ENCODE assay signal across 12 mouse cellular contexts in the genomic region with DNA sequence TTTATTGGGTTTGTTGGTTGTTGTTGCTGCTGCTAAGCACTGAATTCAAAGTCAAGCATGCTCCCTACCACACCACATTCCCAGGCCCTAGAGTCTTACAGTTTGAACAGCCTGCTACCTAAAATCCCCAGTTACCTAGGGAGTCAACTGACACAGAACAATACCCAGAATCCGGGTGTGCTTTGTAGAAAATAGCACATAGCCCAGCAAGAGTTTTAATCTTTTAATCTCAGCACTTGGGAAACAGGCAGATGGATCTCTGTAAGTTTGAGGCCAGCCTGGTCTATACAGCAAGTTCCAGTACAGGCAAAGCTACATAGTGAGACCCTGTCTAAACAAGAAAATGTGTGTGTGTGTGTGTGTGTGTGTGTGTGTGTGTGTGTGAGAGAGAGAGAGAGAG. TPM values are rescaled to one million over a fixed set of nuclear protein-coding genes. Genes with fewer than 3 reads are reported as not detected.
DNase-seq lines count a peak whose midpoint lies in the region; ATAC-seq and TF ChIP-seq lines count a peak whose summit lies in the region.
"Had no signal": no experiment of that assay in that cellular context is flagged by ENCODE, and none has a peak within 500 bp of the region (broad histone marks: within the 10 kb centered on the region; RNA-seq: fewer than 3 reads in every experiment).

No protein-coding gene starts in this region.

- peak in 1 of 2 experiments; percentile 5 for DNase-seq in layer of hippocampus, adult 2 months (ENCODE audit: low spot score in 2 of 2)
- DNase-seq in layer of hippocampus, postnatal 25 days (ENCODE audit: extremely low spot score in 1 of 2, low spot score in 1 of 2), result no peak
- DNase-seq in thymus, adult 18-20 months, result no peak
- DNase-seq in kidney, postnatal 36 days, result no peak
- DNase-seq: adrenal gland, adult 2 months; gastrocnemius, postnatal 36 days; lung, postnatal 36 days; right cerebral cortex, adult 18-20 months had no signal

- peaks cover 80% of the 10 kb centered on the region for H3K4me1 ChIP-seq in erythroblast, embryonic 14.5 days (ENCODE audit: control insufficient read depth)
- H3K4me1 ChIP-seq in embryonic facial prominence, embryonic 13.5 days, result peaks cover 40% of the 10 kb centered on the region
- peaks cover 69% of the 10 kb centered on the region for H3K4me1 ChIP-seq in liver, embryonic 16.5 days (ENCODE audit: control insufficient read depth, low read depth, low read length)

- no peak overlapping the region for H3K9ac ChIP-seq in embryonic facial prominence, embryonic 13.5 days
- peak overlapping the region; percentile 93 for H3K9ac ChIP-seq in liver, embryonic 16.5 days (ENCODE audit: low read depth, low read length)

- H3K36me3 ChIP-seq in erythroblast, embryonic 14.5 days (ENCODE audit: control insufficient read depth), result peaks cover 45% of the 10 kb centered on the region
- 0 out of 2 replicates have a peak, but pooled peaks cover 5% of the 10 kb centered on the region for H3K36me3 ChIP-seq in embryonic facial prominence, embryonic 13.5 days
- H3K36me3 ChIP-seq in liver, embryonic 16.5 days (ENCODE audit: control insufficient read depth, insufficient read depth), result peaks cover 4% of the 10 kb centered on the region; the same call in 1 of the 2 replicates

- peak overlapping the region; percentile 61; the same call in 1 of the 2 replicates for H3K4me2 ChIP-seq in embryonic facial prominence, embryonic 13.5 days
- peak overlapping the region; percentile 69 for H3K4me2 ChIP-seq in liver, embryonic 16.5 days (ENCODE audit: low read depth, low read length)

- H3K9me3 ChIP-seq in erythroblast, embryonic 14.5 days (ENCODE audit: control insufficient read depth, low read length), result no peaks in the 10 kb centered on the region
- no peaks in the 10 kb centered on the region for H3K9me3 ChIP-seq in embryonic facial prominence, embryonic 13.5 days
- no peaks in the 10 kb centered on the region for H3K9me3 ChIP-seq in liver, embryonic 16.5 days (replicated peaks; ENCODE audit: control insufficient read depth, low read length)

- no peak for ATAC-seq in erythroblast, adult 5-6 weeks (replicated peaks; ENCODE audit: low FRiP score, poor library complexity, severe bottlenecking)
- ATAC-seq in embryonic facial prominence, embryonic 13.5 days (ENCODE audit: insufficient number of reproducible peaks, insufficient read depth, low FRiP score, low TSS enrichment, low read depth), result no peak
- ATAC-seq in liver, embryonic 16.5 days (ENCODE audit: low read depth), result no peak

- peak overlapping the region; percentile 67; the same call in 1 of the 2 replicates for H3K27ac ChIP-seq in layer of hippocampus, adult 2 months
- no peak overlapping the region for H3K27ac ChIP-seq in embryonic facial prominence, embryonic 13.5 days
- peak overlapping the region; percentile 45 for H3K27ac ChIP-seq in liver, embryonic 16.5 days (ENCODE audit: low read length)

- H3K27me3 ChIP-seq in erythroblast, embryonic 14.5 days (ENCODE audit: control insufficient read depth), result no peaks in the 10 kb centered on the region
- no peaks in the 10 kb centered on the region for H3K27me3 ChIP-seq in embryonic facial prominence, embryonic 13.5 days
- H3K27me3 ChIP-seq in liver, embryonic 16.5 days (ENCODE audit: control insufficient read depth, insufficient read depth, low read depth, low read length), result no peaks in the 10 kb centered on the region

- 63% methylated on average over 1 of the region's 1 CpGs for WGBS in embryonic facial prominence, embryonic 13.5 days
- WGBS in liver, embryonic 16.5 days (ENCODE audit: insufficient replicate concordance), result 43% methylated on average over 1 of the region's 1 CpGs

- peak overlapping the region; percentile 64 for H3K4me3 ChIP-seq in erythroblast, embryonic 14.5 days (replicated peaks)
- no peak overlapping the region for H3K4me3 ChIP-seq in layer of hippocampus, adult 2 months
- H3K4me3 ChIP-seq in embryonic facial prominence, embryonic 13.5 days, result no peak overlapping the region
- peak overlapping the region; percentile 82 for H3K4me3 ChIP-seq in liver, embryonic 16.5 days (ENCODE audit: low read depth, low read length)

- TF ChIP-seq CTCF in layer of hippocampus, adult 2 months (conservative IDR thresholded peaks at IDR 0.05), result no peak

RNA-seq across cellular contexts. Expression of a gene that starts 13.4 kb away (rescaled TPM):
- polyA plus RNA-seq in erythroblast, embryonic 14.5 days (2012), result 0.04 and 0.08 TPM in 2 replicates
- total RNA-seq in erythroblast, adult 5-6 weeks (2015; ENCODE audit: low replicate concordance), result 6.0 and 9.4 TPM in 2 replicates
- total RNA-seq in erythroblast, adult 5-6 weeks (2017; ENCODE audit: low replicate concordance), result 9.3 and 12.0 TPM in 2 replicates
- total RNA-seq in layer of hippocampus, adult 2 months (2021), result 1 to 10 TPM; 2.4 to 3.5 TPM
- total RNA-seq in layer of hippocampus, postnatal 25 days (2021), result 1 to 10 TPM; 1.6 to 2.4 TPM
- 2.5 TPM in 2 replicates for polyA plus RNA-seq in embryonic facial prominence, embryonic 13.5 days (2015; fragmentation: Nextera tagmentation; extraction: Ambion mirVana)
- 0.89 and 0.99 TPM in 2 replicates for polyA plus RNA-seq in liver, embryonic 16.5 days (2015; fragmentation: Nextera tagmentation; extraction: Ambion mirVana)

RNA-seq across cellular contexts. Expression of a gene that starts 15.9 kb away (rescaled TPM):
- polyA plus RNA-seq in erythroblast, embryonic 14.5 days (2012), result 2.8 and 8.3 TPM in 2 replicates
- 129 and 153 TPM in 2 replicates for total RNA-seq in erythroblast, adult 5-6 weeks (2015; ENCODE audit: low replicate concordance)
- total RNA-seq in erythroblast, adult 5-6 weeks (2017; ENCODE audit: low replicate concordance), result 172 and 176 TPM in 2 replicates
- 100 to 1,000 TPM; 194 to 199 TPM for total RNA-seq in layer of hippocampus, adult 2 months (2021)
- 100 to 1,000 TPM; 179 to 204 TPM for total RNA-seq in layer of hippocampus, postnatal 25 days (2021)
- 193 and 217 TPM in 2 replicates for polyA plus RNA-seq in embryonic facial prominence, embryonic 13.5 days (2015; fragmentation: Nextera tagmentation; extraction: Ambion mirVana)
- polyA plus RNA-seq in liver, embryonic 16.5 days (2015; fragmentation: Nextera tagmentation; extraction: Ambion mirVana), result 259 and 271 TPM in 2 replicates

RNA-seq across cellular contexts. Expression of a gene that starts 34.5 kb away (rescaled TPM):
- polyA plus RNA-seq in erythroblast, embryonic 14.5 days (2012), result 0.26 and 1.1 TPM in 2 replicates
- 6.5 and 9.2 TPM in 2 replicates for total RNA-seq in erythroblast, adult 5-6 weeks (2015; ENCODE audit: low replicate concordance)
- total RNA-seq in erythroblast, adult 5-6 weeks (2017; ENCODE audit: low replicate concordance), result 2.4 and 6.3 TPM in 2 replicates
- total RNA-seq in layer of hippocampus, adult 2 months (2021), result 100 to 1,000 TPM; 168 to 187 TPM
- total RNA-seq in layer of hippocampus, postnatal 25 days (2021), result 100 to 1,000 TPM; 138 to 162 TPM
- 68.9 and 79.2 TPM in 2 replicates for polyA plus RNA-seq in embryonic facial prominence, embryonic 13.5 days (2015; fragmentation: Nextera tagmentation; extraction: Ambion mirVana)
- polyA plus RNA-seq in liver, embryonic 16.5 days (2015; fragmentation: Nextera tagmentation; extraction: Ambion mirVana), result 13.2 and 14.3 TPM in 2 replicates

Comparison
In these comparisons a context has a peak if more than half of its experiments do, and no peak if none do; other contexts are left out.
1. H3K4me3 ChIP-seq: peak in erythroblast, embryonic 14.5 days (single experiment) and liver, embryonic 16.5 days (single experiment); none in layer of hippocampus, adult 2 months (single experiment) and embryonic facial prominence, embryonic 13.5 days (single experiment).
2. RNA of a gene that starts 34.5 kb away (total RNA-seq): 168 to 187 TPM in layer of hippocampus, adult 2 months and 138 to 162 TPM in layer of hippocampus, postnatal 25 days; 2.4 to 9.2 TPM in erythroblast, adult 5-6 weeks; every median in the first group is over 10 times any median in the second.